15 mouse cellular contexts compared by ENCODE assay signal in the genomic region with DNA sequence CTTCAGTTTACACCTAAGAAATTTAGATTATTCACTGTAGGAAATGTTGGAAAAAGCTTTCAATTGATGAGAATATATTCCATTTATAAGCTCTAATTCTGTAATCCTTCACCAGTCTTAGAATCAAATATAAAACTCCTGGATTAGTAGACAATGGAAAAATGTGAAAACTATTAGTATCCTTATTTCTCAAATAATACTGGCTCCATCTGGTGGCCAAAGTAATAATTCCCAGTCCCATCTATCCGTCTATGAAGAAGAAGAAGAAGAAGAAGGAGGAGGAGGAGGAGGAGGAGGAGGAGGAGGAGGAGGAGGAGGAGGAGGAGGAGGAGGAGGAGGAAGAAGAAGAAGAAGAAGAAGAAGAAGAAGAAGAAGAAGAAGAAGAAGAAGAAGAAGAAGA. TPM values are rescaled to one million over a fixed set of nuclear protein-coding genes. Genes with fewer than 3 reads are reported as not detected.
A peak's percentile ranks its signal among the peaks of the same experiment; 100 is the strongest.
DNase-seq lines count a peak whose midpoint lies in the region; ATAC-seq and TF ChIP-seq lines count a peak whose summit lies in the region.
"Not testable (repeated sequence)": the region's sequence is repeated elsewhere in the genome, so short reads cannot be mapped to it uniquely, and the experiment has no call there.
"Had no signal": no experiment of that assay in that cellular context is flagged by ENCODE, and none has a peak within 500 bp of the region (broad histone marks: within the 10 kb centered on the region; RNA-seq: fewer than 3 reads in every experiment).

No protein-coding gene starts in this region.

- not testable (repeated sequence) for H3K36me3 ChIP-seq in intestine, postnatal 0 days (ENCODE audit: control insufficient read depth, insufficient read depth); lung, postnatal 0 days (ENCODE audit: insufficient read depth, low read length)

- H3K27ac ChIP-seq in gastrocnemius, adult 2 months; intestine, postnatal 0 days (ENCODE audit: low read depth, low read length); lung, postnatal 0 days (ENCODE audit: low read length): not testable (repeated sequence)

- not testable (repeated sequence) for TF ChIP-seq EP300 in lung, postnatal 0 days (IDR thresholded peaks at IDR 0.05)

- TF ChIP-seq CTCF in brain, embryonic 14.5 days (IDR thresholded peaks at IDR 0.05; ENCODE audit: borderline replicate concordance, extremely low read depth, insufficient read depth, insufficient read length): not testable (repeated sequence)
- TF ChIP-seq CTCF in gastrocnemius, adult 2 months (IDR thresholded peaks at IDR 0.05): peak; percentile 55
- peak; percentile 55 for TF ChIP-seq CTCF in intestine, postnatal 0 days (IDR thresholded peaks at IDR 0.05; ENCODE audit: low read depth)
- TF ChIP-seq CTCF in lung, postnatal 0 days (IDR thresholded peaks at IDR 0.05): peak; percentile 52

- intact Hi-C loops in gastrocnemius, adult 2 months (cut with DNase I): loop anchor here (5.0 kb wide), 1 partner anchor 538 kb away; no protein-coding TSS in a partner anchor

- TF ChIP-seq POLR2A in brain, embryonic 14.5 days (IDR thresholded peaks at IDR 0.05; ENCODE audit: borderline replicate concordance, extremely low read depth, insufficient read depth, insufficient read length, poor library complexity, severe bottlenecking): not testable (repeated sequence)

- not testable (repeated sequence) for ATAC-seq in intestine, postnatal 0 days; lung, postnatal 0 days

- H3K4me1 ChIP-seq in intestine, postnatal 0 days (replicated peaks; ENCODE audit: control insufficient read depth, insufficient read depth, low read length); lung, postnatal 0 days (ENCODE audit: insufficient read depth, low read depth, low read length): not testable (repeated sequence)

- H3K27me3 ChIP-seq in intestine, postnatal 0 days (replicated peaks; ENCODE audit: control insufficient read depth, insufficient read depth, low read length); lung, postnatal 0 days (replicated peaks; ENCODE audit: insufficient read depth, low read length): not testable (repeated sequence)

- 0% methylated on average over 1 of the region's 1 CpGs for WGBS in intestine, postnatal 0 days
- WGBS in lung, postnatal 0 days: 0% methylated on average over 1 of the region's 1 CpGs

- H3K9me3 ChIP-seq in intestine, postnatal 0 days (ENCODE audit: control insufficient read depth); lung, postnatal 0 days (ENCODE audit: low read length): not testable (repeated sequence)

- H3K4me3 ChIP-seq in gastrocnemius, adult 2 months; intestine, postnatal 0 days (ENCODE audit: low read depth, low read length); lung, postnatal 0 days (ENCODE audit: low read depth, low read length): not testable (repeated sequence)

- peak; percentile 67 for DNase-seq in 3T3-L1 (ENCODE audit: low read depth, low spot score)
- DNase-seq in brain, embryonic 14.5 days (ENCODE audit: low read depth): peak; percentile 72
- DNase-seq in embryo, embryonic 10 days (ENCODE audit: low spot score): peak; percentile 22
- not testable (repeated sequence) for DNase-seq in gastrocnemius, adult 2 months
- DNase-seq in layer of hippocampus, adult 9-11 months: peak; percentile 23
- DNase-seq in lung, postnatal 0 days (ENCODE audit: low spot score): peak; percentile 66
- DNase-seq in retina, postnatal 7 days (ENCODE audit: low read depth, low spot score): peak; percentile 14

- not testable (repeated sequence) for H3K9ac ChIP-seq in intestine, postnatal 0 days (ENCODE audit: low read depth, low read length); lung, postnatal 0 days (replicated peaks; ENCODE audit: low read depth)

- not testable (repeated sequence) for H3K4me2 ChIP-seq in intestine, postnatal 0 days (replicated peaks; ENCODE audit: low read depth); lung, postnatal 0 days (replicated peaks; ENCODE audit: low read depth, low read length)

RNA-seq across cellular contexts. Expression of a gene that starts 38.5 kb away (rescaled TPM):
- polyA plus RNA-seq in brain, embryonic 14.5 days (2012; rRNA removed): 0.16 and 0.21 TPM in 2 replicates
- total RNA-seq in gastrocnemius, adult 2 months (2021): 1 to 10 TPM; 2.3 to 4.8 TPM
- not detected in 2 replicates for polyA plus RNA-seq in intestine, postnatal 0 days (2015; fragmentation: Nextera tagmentation; extraction: Ambion mirVana)
- not detected in 2 replicates for polyA plus RNA-seq in lung, postnatal 0 days (2015; fragmentation: Nextera tagmentation; extraction: Ambion mirVana)
- total RNA-seq: adrenal gland, adult 8-10 months; heart, postnatal 14 days; left cerebral cortex, postnatal 10 days had no signal
- polyA plus RNA-seq: forebrain, embryonic 10.5 days; liver, embryonic 16.5 days; neural tube, embryonic 14.5 days; small intestine, adult 2 months had no signal
